Comparison of ENCODE assay signal across 18 mouse cellular contexts in the genomic region with DNA sequence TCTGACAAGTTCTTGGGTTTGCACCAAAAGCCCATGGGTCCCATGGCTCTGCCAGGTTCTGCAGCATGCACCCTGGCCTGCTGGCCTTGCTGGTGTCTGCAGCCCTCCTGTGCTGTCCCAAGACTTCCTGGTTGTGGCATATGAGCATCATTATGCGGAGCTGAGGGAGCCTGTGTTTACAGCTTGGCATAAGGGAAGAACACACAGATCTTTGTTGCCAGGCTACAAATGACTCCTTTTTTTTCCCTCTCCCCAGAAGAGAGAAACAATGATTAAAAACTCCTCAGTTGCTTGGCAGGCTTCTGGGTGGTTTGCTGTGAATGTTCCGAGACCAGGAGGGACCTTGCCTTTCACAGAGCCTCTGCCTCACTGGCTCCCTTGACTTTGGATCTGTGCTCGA.
DNase-seq lines count a peak whose midpoint lies in the region; ATAC-seq lines count a peak whose summit lies in the region.
"Had no signal": no experiment of that assay in that cellular context is flagged by ENCODE, and none has a peak within 500 bp of the region (broad histone marks: within the 10 kb centered on the region; RNA-seq: fewer than 3 reads in every experiment).

No protein-coding gene starts in this region.

- no peak overlapping the region for H3K4me2 ChIP-seq in forebrain, embryonic 15.5 days (replicated peaks)
- H3K4me2 ChIP-seq in forebrain, embryonic 12.5 days, result no peak overlapping the region
- H3K4me2 ChIP-seq: limb, embryonic 12.5 days; stomach, embryonic 15.5 days had no signal

- H3K27me3 ChIP-seq in forebrain, embryonic 15.5 days, result no peaks in the 10 kb centered on the region
- H3K27me3 ChIP-seq in forebrain, embryonic 12.5 days, result peaks cover 5% of the 10 kb centered on the region; the same call in 1 of the 2 replicates
- H3K27me3 ChIP-seq: limb, embryonic 12.5 days; Patski; stomach, embryonic 15.5 days had no signal

- H3K9me3 ChIP-seq in forebrain, embryonic 15.5 days, result no peaks in the 10 kb centered on the region
- no peaks in the 10 kb centered on the region for H3K9me3 ChIP-seq in forebrain, embryonic 12.5 days
- H3K9me3 ChIP-seq: stomach, embryonic 15.5 days had no signal

- H3K36me3 ChIP-seq in forebrain, embryonic 15.5 days, result no peaks in the 10 kb centered on the region
- H3K36me3 ChIP-seq in forebrain, embryonic 12.5 days (replicated peaks), result no peaks in the 10 kb centered on the region
- H3K36me3 ChIP-seq: heart, embryonic 10.5 days; limb, embryonic 12.5 days; stomach, embryonic 15.5 days had no signal

- peak; percentile 30 to 43 for DNase-seq in left cerebral cortex, postnatal 14 days (ENCODE audit: low spot score in 2 of 2)
- no peak for DNase-seq in left cerebral cortex, adult 11 months (ENCODE audit: low spot score)
- peak; percentile 40 to 63 for DNase-seq in right cerebral cortex, postnatal 10 days (ENCODE audit: low spot score in 2 of 2)
- DNase-seq in right cerebral cortex, postnatal 14 days, result no peak
- DNase-seq in heart, adult 8-10 months (ENCODE audit: low spot score), result no peak
- no peak for DNase-seq in spleen, postnatal 36 days (ENCODE audit: low spot score in 2 of 2)
- DNase-seq: cerebellum, adult 2 months; gastrocnemius, postnatal 14 days; heart, postnatal 4 days; kidney, adult 8-10 months; thymus, postnatal 36 days had no signal

- intact Hi-C loops in left cerebral cortex, postnatal 14 days (cut with DNase I), result no loop called here

- peak; percentile 67 for ATAC-seq in forebrain, embryonic 15.5 days (replicated peaks)
- no peak for ATAC-seq in forebrain, embryonic 12.5 days (ENCODE audit: low FRiP score)
- ATAC-seq: Patski had no signal

- WGBS in forebrain, embryonic 15.5 days, result 23% methylated on average over 3 of the region's 3 CpGs
- WGBS in forebrain, embryonic 12.5 days, result 62% methylated on average over 3 of the region's 3 CpGs

- H3K4me3 ChIP-seq in forebrain, embryonic 15.5 days, result no peak overlapping the region
- no peak overlapping the region for H3K4me3 ChIP-seq in forebrain, embryonic 12.5 days (replicated peaks)
- H3K4me3 ChIP-seq: heart, embryonic 10.5 days; limb, embryonic 12.5 days; myocyte; stomach, embryonic 15.5 days had no signal

- H3K9ac ChIP-seq in forebrain, embryonic 15.5 days (replicated peaks), result no peak overlapping the region
- H3K9ac ChIP-seq in forebrain, embryonic 12.5 days, result no peak overlapping the region
- H3K9ac ChIP-seq: limb, embryonic 12.5 days; stomach, embryonic 15.5 days had no signal

- H3K4me1 ChIP-seq in forebrain, embryonic 15.5 days, result peaks cover 26% of the 10 kb centered on the region
- peaks cover 5% of the 10 kb centered on the region; the same call in 1 of the 2 replicates for H3K4me1 ChIP-seq in forebrain, embryonic 12.5 days

- H3K27ac ChIP-seq in forebrain, embryonic 15.5 days (replicated peaks), result peak overlapping the region; percentile 31; the same call in 1 of the 2 replicates
- no peak overlapping the region for H3K27ac ChIP-seq in forebrain, embryonic 12.5 days
- H3K27ac ChIP-seq: heart, embryonic 10.5 days; limb, embryonic 12.5 days; stomach, embryonic 15.5 days had no signal

Comparison
In these comparisons a context has a peak if more than half of its experiments do, and no peak if none do; other contexts are left out.
1. DNase-seq: peak in left cerebral cortex, postnatal 14 days (2 of 2) and right cerebral cortex, postnatal 10 days (2 of 2); none in left cerebral cortex, adult 11 months (single experiment), right cerebral cortex, postnatal 14 days (single experiment), heart, adult 8-10 months (single experiment) and spleen, postnatal 36 days (0 of 2).